ENCODE assay signal across 9 mouse cellular contexts in the genomic region with DNA sequence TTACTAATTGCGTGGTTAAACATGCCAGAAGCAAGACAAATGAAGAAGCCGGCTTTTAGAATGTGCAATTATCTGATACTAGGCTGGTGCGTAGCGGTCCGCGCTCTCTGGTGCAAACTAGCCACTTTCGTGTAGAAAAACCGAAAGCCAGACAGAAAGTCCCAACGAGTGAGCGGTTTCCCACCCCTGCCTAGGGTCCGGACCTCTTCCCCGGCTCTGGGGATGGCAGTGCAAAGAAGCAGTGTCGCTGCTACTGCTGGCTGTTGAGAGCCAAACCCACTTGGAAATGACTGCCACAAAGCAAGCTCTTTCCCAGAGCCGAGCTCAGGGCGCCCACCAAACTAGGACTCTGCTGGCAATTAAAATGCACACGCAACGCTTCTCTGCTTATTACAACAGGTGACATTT. TPM values are rescaled to one million over a fixed set of nuclear protein-coding genes. Genes with fewer than 3 reads are reported as not detected.
A peak's percentile ranks its signal among the peaks of the same experiment; 100 is the strongest.
DNase-seq lines count a peak whose midpoint lies in the region; ATAC-seq and TF ChIP-seq lines count a peak whose summit lies in the region.
"Had no signal": no experiment of that assay in that cellular context is flagged by ENCODE, and none has a peak within 500 bp of the region (broad histone marks: within the 10 kb centered on the region; RNA-seq: fewer than 3 reads in every experiment).

No protein-coding gene starts in this region.

- 6% methylated on average over 17 of the region's 17 CpGs for WGBS in embryonic facial prominence, embryonic 10.5 days
- WGBS in hindbrain, embryonic 14.5 days = 4% methylated on average over 17 of the region's 17 CpGs
- under 1% methylated on average over 17 of the region's 17 CpGs for WGBS in liver, embryonic 14.5 days (ENCODE audit: insufficient replicate concordance)
- 4% methylated on average over 17 of the region's 17 CpGs for WGBS in stomach, embryonic 16.5 days

- no peak for TF ChIP-seq CTCF in liver, embryonic 14.5 days (IDR thresholded peaks at IDR 0.05; ENCODE audit: low read depth)

- H3K9ac ChIP-seq in hindbrain, embryonic 14.5 days = peak overlapping the region; percentile 67
- H3K9ac ChIP-seq in liver, embryonic 14.5 days (replicated peaks) = peak overlapping the region; percentile 43
- H3K9ac ChIP-seq in stomach, embryonic 16.5 days (ENCODE audit: low read length) = no peak overlapping the region

- peak overlapping the region; percentile 63 for H3K4me3 ChIP-seq in embryonic facial prominence, embryonic 10.5 days
- H3K4me3 ChIP-seq in hindbrain, embryonic 14.5 days (replicated peaks; ENCODE audit: low read length) = peak overlapping the region; percentile 37
- H3K4me3 ChIP-seq in liver, embryonic 14.5 days (ENCODE audit: insufficient read depth in 1 of 2, low read depth in 2 of 2, low read length in 2 of 2) = peak overlapping the region; percentile 40 to 55
- H3K4me3 ChIP-seq in stomach, embryonic 16.5 days (replicated peaks; ENCODE audit: low read length) = peak overlapping the region; percentile 23

- H3K4me1 ChIP-seq in embryonic facial prominence, embryonic 10.5 days = peaks cover 36% of the 10 kb centered on the region
- H3K4me1 ChIP-seq in hindbrain, embryonic 14.5 days (replicated peaks; ENCODE audit: control insufficient read depth, insufficient read depth, low read length) = peaks cover 19% of the 10 kb centered on the region
- H3K4me1 ChIP-seq in liver, embryonic 14.5 days (replicated peaks; ENCODE audit: control insufficient read depth in 2 of 2, insufficient read depth in 2 of 2, low read length in 1 of 2) = peaks cover 0 to 2% of the 10 kb centered on the region in 2 experiments; a peak in 2 of 4 replicates
- peaks cover 23% of the 10 kb centered on the region for H3K4me1 ChIP-seq in stomach, embryonic 16.5 days (ENCODE audit: control insufficient read depth, insufficient read depth, low read length)

- peaks cover 95% of the 10 kb centered on the region for H3K27me3 ChIP-seq in embryonic facial prominence, embryonic 10.5 days (replicated peaks; ENCODE audit: low read depth, poor library complexity, severe bottlenecking)
- H3K27me3 ChIP-seq in hindbrain, embryonic 14.5 days (ENCODE audit: control insufficient read depth, insufficient read depth, low read length) = peaks cover 77% of the 10 kb centered on the region
- peaks cover 78% of the 10 kb centered on the region for H3K27me3 ChIP-seq in liver, embryonic 14.5 days (ENCODE audit: control insufficient read depth, insufficient read depth, low read length)
- peaks cover 62% of the 10 kb centered on the region for H3K27me3 ChIP-seq in stomach, embryonic 16.5 days (ENCODE audit: control insufficient read depth, insufficient read depth, low read length)

- no peak for ATAC-seq in hindbrain, embryonic 14.5 days (ENCODE audit: low FRiP score)
- no peak for ATAC-seq in liver, embryonic 14.5 days (ENCODE audit: insufficient read depth)
- ATAC-seq in stomach, embryonic 16.5 days (ENCODE audit: insufficient read depth, low FRiP score) = no peak
- ATAC-seq: Patski had no signal

- peak; percentile 83 for DNase-seq in heart, adult 11 months
- DNase-seq in heart, adult 9 months (ENCODE audit: low spot score in 2 of 2) = no peak
- DNase-seq in A20 (ENCODE audit: low read depth, low spot score) = peak; percentile 32
- DNase-seq in embryonic facial prominence, embryonic 10.5 days (ENCODE audit: low spot score) = peak; percentile 64
- peak; percentile 54 for DNase-seq in hindbrain, embryonic 14.5 days (ENCODE audit: low spot score)
- no peak for DNase-seq in liver, embryonic 14.5 days (ENCODE audit: low read depth in 3 of 3, low spot score in 3 of 3)
- DNase-seq in adrenal gland, postnatal 4 days (ENCODE audit: low spot score in 2 of 2) = no peak

- TF ChIP-seq EP300 in liver, embryonic 14.5 days (IDR thresholded peaks at IDR 0.05; ENCODE audit: low read depth) = 0 out of 2 replicates have a peak, but pooled peaks have one; percentile 9

- H3K36me3 ChIP-seq in embryonic facial prominence, embryonic 10.5 days (replicated peaks) = no peaks in the 10 kb centered on the region
- H3K36me3 ChIP-seq in hindbrain, embryonic 14.5 days (replicated peaks; ENCODE audit: control insufficient read depth, insufficient read depth) = no peaks in the 10 kb centered on the region
- no peaks in the 10 kb centered on the region for H3K36me3 ChIP-seq in liver, embryonic 14.5 days (replicated peaks; ENCODE audit: control insufficient read depth, insufficient read depth, low read depth)
- no peaks in the 10 kb centered on the region for H3K36me3 ChIP-seq in stomach, embryonic 16.5 days (ENCODE audit: control insufficient read depth, insufficient read depth, low read length)

- H3K9me3 ChIP-seq in embryonic facial prominence, embryonic 10.5 days = no peaks in the 10 kb centered on the region
- H3K9me3 ChIP-seq in hindbrain, embryonic 14.5 days (ENCODE audit: control insufficient read depth, low read length) = no peaks in the 10 kb centered on the region
- H3K9me3 ChIP-seq in liver, embryonic 14.5 days (ENCODE audit: control insufficient read depth, low read length) = no peaks in the 10 kb centered on the region
- no peaks in the 10 kb centered on the region for H3K9me3 ChIP-seq in stomach, embryonic 16.5 days (replicated peaks; ENCODE audit: control insufficient read depth, low read length)

- peak overlapping the region; percentile 59 for H3K4me2 ChIP-seq in hindbrain, embryonic 14.5 days (replicated peaks)
- H3K4me2 ChIP-seq in liver, embryonic 14.5 days (ENCODE audit: low read depth) = peak overlapping the region; percentile 61
- H3K4me2 ChIP-seq in stomach, embryonic 16.5 days (ENCODE audit: low read depth, low read length) = peak overlapping the region; percentile 93; the same call in 1 of the 2 replicates

- H3K27ac ChIP-seq in embryonic facial prominence, embryonic 10.5 days (replicated peaks) = no peak overlapping the region; the same call in 1 of the 2 replicates
- peak overlapping the region; percentile 40 for H3K27ac ChIP-seq in hindbrain, embryonic 14.5 days
- H3K27ac ChIP-seq in liver, embryonic 14.5 days = no peak overlapping the region
- no peak overlapping the region for H3K27ac ChIP-seq in stomach, embryonic 16.5 days (ENCODE audit: low read length)

RNA-seq across cellular contexts. Expression of a gene that starts 3.7 kb away (rescaled TPM):
- 94.6 and 94.8 TPM in 2 replicates for polyA plus RNA-seq in embryonic facial prominence, embryonic 10.5 days (2016; fragmentation: Nextera tagmentation; extraction: Ambion mirVana)
- 87.8 and 94.0 TPM in 2 replicates for polyA plus RNA-seq in hindbrain, embryonic 14.5 days (2014; fragmentation: Nextera tagmentation; extraction: Ambion mirVana)
- polyA plus RNA-seq in liver, embryonic 14.5 days (2012; rRNA removed) = 29.0 and 29.1 TPM in 2 replicates
- 17.9 and 23.2 TPM in 2 replicates for polyA plus RNA-seq in liver, embryonic 14.5 days (2014; fragmentation: Nextera tagmentation; extraction: Ambion mirVana)
- 46.5 and 50.1 TPM in 2 replicates for polyA plus RNA-seq in stomach, embryonic 16.5 days (2015; fragmentation: Nextera tagmentation; extraction: Ambion mirVana)
- total RNA-seq in adrenal gland, postnatal 4 days (2021) = 100 to 1,000 TPM; 107 to 110 TPM

RNA-seq across cellular contexts. Expression of a gene that starts 57.0 kb away (rescaled TPM):
- polyA plus RNA-seq in embryonic facial prominence, embryonic 10.5 days (2016; fragmentation: Nextera tagmentation; extraction: Ambion mirVana) = 121 and 132 TPM in 2 replicates
- polyA plus RNA-seq in hindbrain, embryonic 14.5 days (2014; fragmentation: Nextera tagmentation; extraction: Ambion mirVana) = 262 and 267 TPM in 2 replicates
- 20.1 and 21.2 TPM in 2 replicates for polyA plus RNA-seq in liver, embryonic 14.5 days (2012; rRNA removed)
- polyA plus RNA-seq in liver, embryonic 14.5 days (2014; fragmentation: Nextera tagmentation; extraction: Ambion mirVana) = 29.4 and 29.8 TPM in 2 replicates
- polyA plus RNA-seq in stomach, embryonic 16.5 days (2015; fragmentation: Nextera tagmentation; extraction: Ambion mirVana) = 89.6 and 106 TPM in 2 replicates
- 100 to 1,000 TPM in 1 of 2 experiments, 10 to 100 TPM in 1; 96.5 to 103 TPM for total RNA-seq in adrenal gland, postnatal 4 days (2021)

Comparison
In these comparisons a context has a peak if more than half of its experiments do, and no peak if none do; other contexts are left out.
1. DNase-seq: peak in heart, adult 11 months (single experiment), A20 (single experiment), embryonic facial prominence, embryonic 10.5 days (single experiment) and hindbrain, embryonic 14.5 days (single experiment); none in heart, adult 9 months (0 of 2), liver, embryonic 14.5 days (0 of 3) and adrenal gland, postnatal 4 days (0 of 2).
2. Peak in every context shown above with its lines, with median percentiles within 50 percentile points of each other: H3K4me3 ChIP-seq and H3K4me2 ChIP-seq.